Mouse (Mus musculus) heart, adult 2 months (tissue): ENCODE measurements at regions not wholly inside any gene's neighbourhood (a gene's known extent, or its start where the extent isn't known, plus 50 kb on each side); places are given as distances from the start of the nearest gene placed in this dataset.

Experiments used
- CTCF ChIP-seq: fragments of 200-600 bp; IDR thresholded peaks from 2 replicates; pipeline ENCODE4 v1.8.1; 2022; ENCODE audit warnings: antibody characterized with exemption, mild to moderate bottlenecking, moderate library complexity
- EP300 ChIP-seq: fragments of 200-500 bp; IDR thresholded peaks from 2 replicates; pipeline ENCODE4 v1.6.1; 2011; ENCODE audit warnings: low read depth, low read length, control low read depth; ENCODE audit not compliant: insufficient read depth
- POLR2A ChIP-seq: fragments of 200-500 bp; IDR thresholded peaks from 2 replicates; pipeline ENCODE4 v1.6.1; 2011; ENCODE audit warnings: mild to moderate bottlenecking, low read depth, low read length, control low read depth; ENCODE audit not compliant: insufficient read depth

- TF ChIP-seq CTCF (no peak), POLR2A (no peak), EP300 (no peak)
Measured at GRCm38 (mm10) chr4:55294255-55294687, 55.6 kb upstream of the Rad23b start.
